Mouse (Mus musculus) spleen, postnatal 14 days (tissue): ENCODE results near the gene Nt5c3.

Experiments used
- DNase-seq, 2 experiments: peaks; one replicate each; pipeline ENCODE4 v3.0.0; 2021 to 2022; ENCODE audit warnings: low spot score in 2 of 2

Gene Nt5c3

GRCm38 (mm10) chr6:56837166-56837565 is 86.6 kb downstream of the Nt5c3 start:
- DNase-seq = no peak

GRCm38 (mm10) chr6:56835532-56835931 is 88.2 kb downstream of the Nt5c3 start:
- DNase-seq = no peak

- no peak for DNase-seq
Measured at GRCm38 (mm10) chr6:56834769-56835168, 89.0 kb downstream of the Nt5c3 start.

- no peak for DNase-seq
Measured at GRCm38 (mm10) chr6:56832830-56833229, 90.9 kb downstream of the Nt5c3 start.

GRCm38 (mm10) chr6:56832407-56832796 is 91.3 kb downstream of the Nt5c3 start:
- no peak for DNase-seq
